Mouse (Mus musculus) heart, adult 2 months (tissue): ENCODE measurements at regions not wholly inside any gene's neighbourhood (a gene's known extent, or its start where the extent isn't known, plus 50 kb on each side); places are given as distances from the start of the nearest gene placed in this dataset.
A peak's percentile ranks its signal among the peaks of the same experiment; 100 is the strongest.

Experiments used
- DNase-seq, 2 experiments: peaks; one replicate each; pipeline ENCODE4 v3.0.0; 2021
- H3K27ac ChIP-seq: fragments of 200-600 bp; 2 replicates; pipeline ENCODE4 v1.8.1; 2022
- H3K27me3 ChIP-seq: fragments of 200-500 bp; 2 replicates; pipeline ENCODE4 v1.6.1; 2012; ENCODE audit warnings: mild to moderate bottlenecking, low read length, inconsistent platforms, mixed read lengths; ENCODE audit not compliant: control insufficient read depth, insufficient read depth
- H3K36me3 ChIP-seq: fragments of 200-500 bp; 2 replicates; pipeline ENCODE4 v1.6.1; 2012; ENCODE audit warnings: low read length, inconsistent platforms; ENCODE audit not compliant: control insufficient read depth, insufficient read depth
- H3K4me1 ChIP-seq: fragments of 200-500 bp; 2 replicates; pipeline ENCODE4 v1.6.1; 2011; ENCODE audit warnings: low read length; ENCODE audit not compliant: control insufficient read depth, insufficient read depth
- H3K4me3 ChIP-seq: fragments of 200-600 bp; 2 replicates; pipeline ENCODE4 v1.8.1; 2022
- H3K79me2 ChIP-seq: fragments of 200-500 bp; replicated peaks from 2 replicates; pipeline ENCODE4 v1.6.1; 2012; ENCODE audit warnings: mild to moderate bottlenecking, inconsistent platforms, low read length, moderate library complexity, mixed read lengths; ENCODE audit not compliant: control insufficient read depth, insufficient read depth
- H3K9ac ChIP-seq: fragments of 200-500 bp; 2 replicates; pipeline ENCODE4 v1.6.1; 2012; ENCODE audit warnings: low read depth, mild to moderate bottlenecking, control low read depth, inconsistent platforms, low read length, mixed read lengths
- CTCF ChIP-seq: fragments of 200-600 bp; IDR thresholded peaks from 2 replicates; pipeline ENCODE4 v1.8.1; 2022; ENCODE audit warnings: antibody characterized with exemption, mild to moderate bottlenecking, moderate library complexity
- EP300 ChIP-seq: fragments of 200-500 bp; IDR thresholded peaks from 2 replicates; pipeline ENCODE4 v1.6.1; 2011; ENCODE audit warnings: low read depth, low read length, control low read depth; ENCODE audit not compliant: insufficient read depth
- POLR2A ChIP-seq: fragments of 200-500 bp; IDR thresholded peaks from 2 replicates; pipeline ENCODE4 v1.6.1; 2011; ENCODE audit warnings: mild to moderate bottlenecking, low read depth, low read length, control low read depth; ENCODE audit not compliant: insufficient read depth
- whole genome bisulfite sequencing: fragments of 180-500 bp; shearing (Covaris S2); methylation state at CpG from one replicate; pipeline ENCODE4 v1.1.7; 2018; 5-methylcytosine and 5-hydroxymethylcytosine counted together
- intact Hi-C: fragments of 180-260 bp; cut with DNase I; formaldehyde crosslinking; loops from one replicate; pipeline ENCODE4 v1.15.1; 2025

GRCm38 (mm10) chr14:61665815-61666214 lies 58.6 kb downstream of the Kcnrg start:
- DNase-seq: no peak
- 64% methylated on average over 3 of the region's 3 CpGs for WGBS
- TF ChIP-seq POLR2A (no peak), EP300 (no peak), CTCF (no peak)
- peaks cover 4% of the 10 kb centered on the region; the same call in 1 of the 2 replicates for H3K79me2 ChIP-seq
- no peak overlapping the region for H3K27ac ChIP-seq
- H3K4me1 ChIP-seq: no peaks in the 10 kb centered on the region; the same call in 1 of the 2 replicates
- H3K36me3 ChIP-seq: peaks cover 28% of the 10 kb centered on the region
- H3K27me3 ChIP-seq: no peaks in the 10 kb centered on the region
- H3K4me3 ChIP-seq: no peak overlapping the region
- intact Hi-C loops: no loop called here
- H3K9ac ChIP-seq: no peak overlapping the region

- H3K4me1 ChIP-seq: peaks cover 11% of the 10 kb centered on the region
These were observed 65.9 kb downstream of the Kcnrg start for GRCm38 (mm10) chr14:61673184-61673583.

GRCm38 (mm10) chr14:61678107-61678506 lies 70.8 kb downstream of the Kcnrg start:
- 96% methylated on average over 1 of the region's 1 CpGs for WGBS
- H3K27ac ChIP-seq: no peak overlapping the region
- H3K79me2 ChIP-seq: peaks cover 6% of the 10 kb centered on the region
- TF ChIP-seq POLR2A (no peak), EP300 (no peak), CTCF (no peak)
- H3K9ac ChIP-seq: no peak overlapping the region
- H3K4me1 ChIP-seq: peaks cover 10% of the 10 kb centered on the region
- H3K36me3 ChIP-seq: peaks cover 19% of the 10 kb centered on the region
- no peak for DNase-seq
- intact Hi-C loops: no loop called here
- no peaks in the 10 kb centered on the region for H3K27me3 ChIP-seq
- H3K4me3 ChIP-seq: no peak overlapping the region

More at GRCm38 (mm10) chr14:61673184-61673583, 65.9 kb downstream of the Kcnrg start:
- Histone ChIP-seq H3K9ac (no peak overlapping the region), H3K27me3 (no peaks in the 10 kb centered on the region), H3K79me2 (peaks cover 16% of the 10 kb centered on the region), H3K4me3 (no peak overlapping the region), H3K27ac (no peak overlapping the region), H3K36me3 (peaks cover 29% of the 10 kb centered on the region)
- TF ChIP-seq POLR2A (no peak), CTCF (no peak), EP300 (no peak)
- WGBS: 20% methylated on average over 2 of the region's 2 CpGs
- no peak for DNase-seq
- intact Hi-C loops: no loop called here

- intact Hi-C loops: loop anchor here (1.0 to 10.0 kb wide), 4 partner anchors 32 to 654 kb away; no protein-coding TSS in a partner anchor
- under 1% methylated on average over 49 of the region's 50 CpGs for WGBS
- peak overlapping the region; percentile 99 for H3K27ac ChIP-seq
- peak; percentile 88 to 91 for DNase-seq
- peak overlapping the region; percentile 97 for H3K4me3 ChIP-seq
- TF ChIP-seq EP300 (peak; percentile 70), CTCF (peak; percentile 56), POLR2A (peak; percentile 85)
- no peaks in the 10 kb centered on the region for H3K27me3 ChIP-seq
- 0 out of 2 replicates have a peak, but pooled peaks cover 3% of the 10 kb centered on the region for H3K4me1 ChIP-seq
- H3K79me2 ChIP-seq: no peaks in the 10 kb centered on the region; the same call in 1 of the 2 replicates
- peaks cover 6% of the 10 kb centered on the region; the same call in 1 of the 2 replicates for H3K36me3 ChIP-seq
- peak overlapping the region; percentile 98 for H3K9ac ChIP-seq
These were observed 73.8 kb downstream of the Kcnrg start for GRCm38 (mm10) chr14:61680818-61681707.

GRCm38 (mm10) chr14:61681708-61682701 lies 74.7 kb downstream of the Kcnrg start:
- H3K4me3 ChIP-seq: peak overlapping the region; percentile 97
- no peaks in the 10 kb centered on the region for H3K79me2 ChIP-seq
- peak overlapping the region; percentile 98 for H3K9ac ChIP-seq
- peak overlapping the region; percentile 99 for H3K27ac ChIP-seq
- H3K4me1 ChIP-seq: 0 out of 2 replicates have a peak, but pooled peaks cover 3% of the 10 kb centered on the region
- 0 out of 2 replicates have a peak, but pooled peaks cover 3% of the 10 kb centered on the region for H3K27me3 ChIP-seq
- intact Hi-C loops: loop anchor here (1.0 to 10.0 kb wide), 4 partner anchors 33 to 653 kb away; no protein-coding TSS in a partner anchor
- peaks cover 5% of the 10 kb centered on the region; the same call in 1 of the 2 replicates for H3K36me3 ChIP-seq
- WGBS: 1% methylated on average over 84 of the region's 90 CpGs
- DNase-seq: peak; percentile 91 to 93
- TF ChIP-seq CTCF (peak; percentile 31), POLR2A (peak; percentile 60), EP300 (no peak)
